Mouse (Mus musculus): ENCODE data around the gene Nipa2. TPM values are rescaled to one million over a fixed set of nuclear protein-coding genes. Genes with fewer than 3 reads are reported as not detected.
"Not testable (repeated sequence)": the region's sequence is repeated elsewhere in the genome, so short reads cannot be mapped to it uniquely, and the experiment has no call there.

Gene Nipa2
- polyA plus RNA-seq, 1 experiment from 2014 or later, result 47.9 TPM

- Histone ChIP-seq H3K36me3 (peaks cover 48% of the 10 kb centered on the region), H3K4me2 (replicated peaks) (no peak overlapping the region), H3K9me3 (no peaks in the 10 kb centered on the region), H3K9ac (no peak overlapping the region), H3K4me3 (no peak overlapping the region), H3K4me1 (no peaks in the 10 kb centered on the region), H3K27ac (no peak overlapping the region), H3K27me3 (no peaks in the 10 kb centered on the region)
- no peak for ATAC-seq (ENCODE audit: insufficient number of reproducible peaks, insufficient read depth, low FRiP score, low TSS enrichment)
- 84% methylated on average over 2 of the region's 2 CpGs for WGBS
Observed at GRCm38 (mm10) chr7:55928649-55929048, 33.6 kb downstream of the Nipa2 start.

GRCm38 (mm10) chr7:55927262-55927661 lies 35.0 kb downstream of the Nipa2 start:
- 93% methylated on average over 4 of the region's 4 CpGs for WGBS
- Histone ChIP-seq H3K27me3 (no peaks in the 10 kb centered on the region), H3K27ac (no peak overlapping the region), H3K9me3 (no peaks in the 10 kb centered on the region), H3K9ac (no peak overlapping the region), H3K4me1 (no peaks in the 10 kb centered on the region), H3K4me2 (replicated peaks) (no peak overlapping the region), H3K4me3 (no peak overlapping the region), H3K36me3 (peaks cover 62% of the 10 kb centered on the region)
- ATAC-seq (ENCODE audit: insufficient number of reproducible peaks, insufficient read depth, low FRiP score, low TSS enrichment), result no peak

- H3K4me3 ChIP-seq; H3K27ac ChIP-seq; H3K27me3 ChIP-seq; H3K9ac ChIP-seq; H3K9me3 ChIP-seq; H3K4me1 ChIP-seq; ATAC-seq (ENCODE audit: insufficient number of reproducible peaks, insufficient read depth, low FRiP score, low TSS enrichment); H3K4me2 ChIP-seq (replicated peaks): not testable (repeated sequence)
- 97% methylated on average over 11 of the region's 11 CpGs for WGBS
- peaks cover 74% of the 10 kb centered on the region for H3K36me3 ChIP-seq
Observed at GRCm38 (mm10) chr7:55918365-55918764, 43.9 kb downstream of the Nipa2 start.

DNA sequence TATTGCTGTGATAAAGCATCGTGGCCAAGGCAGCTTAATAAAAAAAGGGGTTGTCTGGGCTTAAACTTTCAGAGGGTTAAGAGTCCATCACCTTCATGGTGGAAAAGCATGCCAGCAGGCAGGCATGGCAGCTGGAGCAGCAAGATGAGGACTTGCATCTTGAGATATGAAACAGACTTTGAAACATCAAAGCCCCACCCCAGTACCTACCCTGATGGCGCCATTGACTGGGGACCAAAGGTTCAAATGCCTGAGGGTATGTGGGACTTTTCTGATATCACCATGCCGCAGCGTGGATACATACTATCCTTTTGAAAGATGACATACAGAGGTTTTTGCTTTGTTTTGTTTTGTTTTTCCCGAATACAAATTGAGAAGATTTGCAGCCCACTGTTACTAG lies 50.2 kb downstream of the Nipa2 start:
- Histone ChIP-seq H3K4me2 (replicated peaks) (no peak overlapping the region), H3K36me3 (peaks cover 81% of the 10 kb centered on the region), H3K9ac (no peak overlapping the region), H3K27me3 (no peaks in the 10 kb centered on the region), H3K9me3 (no peaks in the 10 kb centered on the region), H3K27ac (no peak overlapping the region), H3K4me1 (no peaks in the 10 kb centered on the region), H3K4me3 (no peak overlapping the region)
- WGBS, result 90% methylated on average over 5 of the region's 5 CpGs
- ATAC-seq (ENCODE audit: insufficient number of reproducible peaks, insufficient read depth, low FRiP score, low TSS enrichment), result no peak

- ATAC-seq (ENCODE audit: insufficient number of reproducible peaks, insufficient read depth, low FRiP score, low TSS enrichment), result no peak
- Histone ChIP-seq H3K27ac (no peak overlapping the region), H3K27me3 (no peaks in the 10 kb centered on the region), H3K4me3 (no peak overlapping the region), H3K4me1 (no peaks in the 10 kb centered on the region), H3K9me3 (no peaks in the 10 kb centered on the region), H3K9ac (no peak overlapping the region), H3K36me3 (peaks cover 75% of the 10 kb centered on the region), H3K4me2 (replicated peaks) (no peak overlapping the region)
- WGBS, result 69% methylated on average over 8 of the region's 8 CpGs
Observed at GRCm38 (mm10) chr7:55911371-55911770, 50.9 kb downstream of the Nipa2 start.

DNA sequence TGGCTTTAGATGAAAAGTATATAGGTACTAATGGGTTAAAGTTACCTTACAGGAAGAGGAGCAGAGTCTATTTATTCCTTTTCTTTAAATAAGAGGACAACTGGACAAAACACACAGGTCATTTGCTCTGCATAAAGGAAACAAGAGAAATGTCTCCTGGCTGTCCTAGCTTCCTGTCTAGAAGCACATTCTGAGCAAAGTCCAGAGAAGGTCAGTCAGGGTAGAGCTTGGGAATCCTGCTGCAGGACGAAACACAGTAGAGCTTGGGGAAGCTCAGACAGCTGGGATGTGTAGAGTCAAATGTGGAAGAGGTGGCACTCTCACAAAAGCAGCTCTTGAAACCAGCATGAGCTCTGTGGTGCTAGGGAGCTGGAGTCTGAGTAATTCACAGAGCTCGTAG lies 51.9 kb downstream of the Nipa2 start:
- no peaks in the 10 kb centered on the region for H3K9me3 ChIP-seq
- no peak overlapping the region for H3K4me3 ChIP-seq
- H3K27me3 ChIP-seq, result no peaks in the 10 kb centered on the region
- 80% methylated on average over 2 of the region's 2 CpGs for WGBS
- peaks cover 77% of the 10 kb centered on the region for H3K36me3 ChIP-seq
- H3K4me1 ChIP-seq, result no peaks in the 10 kb centered on the region
- no peak for ATAC-seq (ENCODE audit: insufficient number of reproducible peaks, insufficient read depth, low FRiP score, low TSS enrichment)
- no peak overlapping the region for H3K27ac ChIP-seq
- H3K9ac ChIP-seq, result no peak overlapping the region
- no peak overlapping the region for H3K4me2 ChIP-seq (replicated peaks)

DNA sequence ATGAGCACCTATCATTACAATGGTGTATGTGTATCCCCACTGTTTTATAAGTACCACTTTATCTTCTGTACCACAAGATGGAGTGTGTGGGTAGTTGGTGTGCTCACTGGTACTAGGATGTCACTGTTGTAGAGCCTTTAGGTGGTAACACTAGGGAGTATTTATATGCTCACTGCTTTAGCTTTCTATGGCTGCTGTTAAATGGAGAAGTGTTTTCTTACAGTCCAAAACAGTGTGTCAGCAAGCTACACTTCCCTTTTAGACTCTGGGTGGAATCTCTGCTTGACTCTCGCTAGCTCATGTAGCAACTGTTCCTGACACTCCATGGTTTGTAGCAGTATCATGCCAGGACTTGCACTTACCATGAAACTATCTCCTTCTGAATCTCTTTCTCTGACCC lies 52.8 kb downstream of the Nipa2 start:
- Histone ChIP-seq H3K4me1 (no peaks in the 10 kb centered on the region), H3K27me3 (no peaks in the 10 kb centered on the region), H3K4me2 (replicated peaks) (no peak overlapping the region), H3K9me3 (no peaks in the 10 kb centered on the region), H3K36me3 (peaks cover 77% of the 10 kb centered on the region), H3K9ac (no peak overlapping the region), H3K4me3 (no peak overlapping the region), H3K27ac (no peak overlapping the region)
- 90% methylated on average over 1 of the region's 1 CpGs for WGBS
- no peak for ATAC-seq (ENCODE audit: insufficient number of reproducible peaks, insufficient read depth, low FRiP score, low TSS enrichment)

DNA sequence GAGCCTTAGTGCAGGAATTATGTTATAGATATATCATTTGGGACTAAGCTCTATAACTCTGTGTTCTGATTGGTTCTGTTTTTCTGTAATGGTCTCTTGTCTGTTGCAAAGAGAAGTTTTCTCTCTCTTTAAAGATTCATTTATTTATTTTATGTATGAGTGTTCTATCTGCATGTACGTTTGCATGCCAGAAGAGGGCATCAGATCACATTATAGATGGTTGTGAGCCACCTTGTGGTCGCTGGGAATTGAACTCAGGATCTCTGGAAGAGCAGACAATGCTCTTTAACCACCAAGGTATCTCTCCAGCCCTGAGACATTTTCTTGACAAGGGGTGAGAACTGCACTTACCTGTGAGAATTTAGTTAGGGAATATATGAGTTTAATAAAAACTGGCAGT lies 56.8 kb downstream of the Nipa2 start:
- no peaks in the 10 kb centered on the region for H3K27me3 ChIP-seq
- H3K36me3 ChIP-seq, result peaks cover 70% of the 10 kb centered on the region
- no peak overlapping the region for H3K4me3 ChIP-seq
- H3K9me3 ChIP-seq, result no peaks in the 10 kb centered on the region
- no peak overlapping the region for H3K27ac ChIP-seq
- no peak for ATAC-seq (ENCODE audit: insufficient number of reproducible peaks, insufficient read depth, low FRiP score, low TSS enrichment)
- WGBS, result 79% methylated on average over 2 of the region's 2 CpGs
- H3K4me2 ChIP-seq (replicated peaks), result no peak overlapping the region
- H3K4me1 ChIP-seq, result no peaks in the 10 kb centered on the region
- no peak overlapping the region for H3K9ac ChIP-seq

DNA sequence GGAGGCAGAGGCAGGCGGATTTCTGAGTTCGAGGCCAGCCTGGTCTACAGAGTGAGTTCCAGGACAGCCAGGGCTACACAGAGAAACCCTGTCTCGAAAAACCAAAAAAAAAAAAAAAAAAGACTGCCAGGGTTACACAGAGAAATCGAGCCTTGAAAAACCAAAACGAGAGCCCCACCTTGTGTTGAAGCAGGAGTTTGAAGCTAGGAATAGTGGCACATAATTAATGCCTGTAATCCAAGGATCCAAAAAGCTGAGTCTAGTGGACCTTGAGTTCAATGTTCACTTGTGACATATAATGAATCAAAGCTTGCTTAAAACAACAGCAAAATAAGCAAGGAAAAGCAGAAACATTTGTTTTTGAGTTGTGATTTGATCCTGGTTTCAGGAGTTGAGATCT lies 58.5 kb downstream of the Nipa2 start:
- 86% methylated on average over 5 of the region's 5 CpGs for WGBS
- H3K36me3 ChIP-seq, result peaks cover 74% of the 10 kb centered on the region
- no peak overlapping the region for H3K4me3 ChIP-seq
- H3K4me2 ChIP-seq (replicated peaks), result no peak overlapping the region
- H3K27me3 ChIP-seq, result no peaks in the 10 kb centered on the region
- no peaks in the 10 kb centered on the region for H3K9me3 ChIP-seq
- H3K4me1 ChIP-seq, result no peaks in the 10 kb centered on the region
- no peak for ATAC-seq (ENCODE audit: insufficient number of reproducible peaks, insufficient read depth, low FRiP score, low TSS enrichment)
- H3K9ac ChIP-seq, result no peak overlapping the region
- no peak overlapping the region for H3K27ac ChIP-seq

DNA sequence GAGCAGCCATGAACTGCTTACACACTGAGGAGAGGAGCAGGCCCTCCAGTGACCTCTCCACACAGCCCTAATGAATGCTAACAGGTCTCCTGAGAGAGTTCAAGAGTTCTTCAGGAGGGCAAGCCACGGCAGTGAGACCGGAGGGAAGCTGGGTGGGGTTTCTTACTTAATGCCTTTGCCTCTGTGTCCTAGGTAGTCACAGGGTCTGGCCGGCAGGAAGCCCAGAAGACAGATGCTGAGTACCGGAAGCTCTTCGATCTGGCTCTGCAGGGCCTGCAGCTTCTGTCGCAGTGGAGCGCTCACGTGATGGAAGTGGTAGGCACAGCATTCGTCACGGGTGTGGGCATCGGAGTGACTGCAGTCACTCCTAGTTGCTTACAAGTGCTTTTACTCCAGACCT lies 70.5 kb downstream of the Nipa2 start:
- peaks cover 59% of the 10 kb centered on the region for H3K36me3 ChIP-seq
- no peaks in the 10 kb centered on the region for H3K27me3 ChIP-seq
- 87% methylated on average over 11 of the region's 11 CpGs for WGBS

DNA sequence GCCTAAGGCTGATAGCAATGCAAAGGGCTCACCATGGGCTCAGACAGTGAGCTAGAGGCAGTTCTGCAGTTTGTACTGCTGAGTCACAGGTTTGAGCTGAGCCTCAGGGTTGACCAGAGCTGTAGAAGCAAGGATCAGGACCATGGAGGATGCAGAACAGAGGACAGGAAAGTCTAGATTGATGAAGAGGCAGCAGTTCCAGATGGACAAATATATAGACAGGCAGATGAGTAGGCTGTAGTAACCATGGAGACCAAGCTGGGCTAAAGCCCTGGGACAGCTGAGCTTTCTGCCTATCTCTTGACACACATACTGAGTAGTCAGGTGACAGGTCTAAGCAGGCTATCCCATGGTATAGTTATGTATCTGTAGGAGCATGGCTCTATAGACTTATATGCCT lies 71.5 kb downstream of the Nipa2 start:
- no peak overlapping the region for H3K4me2 ChIP-seq (replicated peaks)
- no peak overlapping the region for H3K4me3 ChIP-seq
- H3K27ac ChIP-seq, result no peak overlapping the region
- no peaks in the 10 kb centered on the region for H3K9me3 ChIP-seq
- no peaks in the 10 kb centered on the region for H3K27me3 ChIP-seq
- peaks cover 51% of the 10 kb centered on the region for H3K36me3 ChIP-seq
- no peaks in the 10 kb centered on the region for H3K4me1 ChIP-seq
- no peak overlapping the region for H3K9ac ChIP-seq
- ATAC-seq (ENCODE audit: insufficient number of reproducible peaks, insufficient read depth, low FRiP score, low TSS enrichment), result no peak; the same call in 1 of the 2 replicates

More for the DNA sequence above, 70.5 kb downstream of the Nipa2 start:
- no peak overlapping the region for H3K9ac ChIP-seq
- no peak for ATAC-seq (ENCODE audit: insufficient number of reproducible peaks, insufficient read depth, low FRiP score, low TSS enrichment)
- no peaks in the 10 kb centered on the region for H3K4me1 ChIP-seq
- H3K9me3 ChIP-seq, result no peaks in the 10 kb centered on the region
- no peak overlapping the region for H3K4me2 ChIP-seq (replicated peaks)
- H3K27ac ChIP-seq, result no peak overlapping the region
- H3K4me3 ChIP-seq, result no peak overlapping the region

GRCm38 (mm10) chr7:55889996-55890395 lies 72.3 kb downstream of the Nipa2 start:
- no peaks in the 10 kb centered on the region for H3K9me3 ChIP-seq
- no peak overlapping the region for H3K27ac ChIP-seq
- ATAC-seq (ENCODE audit: insufficient number of reproducible peaks, insufficient read depth, low FRiP score, low TSS enrichment), result no peak
- H3K27me3 ChIP-seq, result no peaks in the 10 kb centered on the region
- WGBS, result 89% methylated on average over 4 of the region's 4 CpGs
- no peak overlapping the region for H3K4me2 ChIP-seq (replicated peaks)
- H3K36me3 ChIP-seq, result peaks cover 50% of the 10 kb centered on the region
- no peak overlapping the region for H3K4me3 ChIP-seq
- no peak overlapping the region for H3K9ac ChIP-seq
- no peaks in the 10 kb centered on the region for H3K4me1 ChIP-seq

- Histone ChIP-seq H3K36me3 (peaks cover 41% of the 10 kb centered on the region), H3K4me2 (replicated peaks) (no peak overlapping the region), H3K27me3 (no peaks in the 10 kb centered on the region), H3K9ac (no peak overlapping the region), H3K9me3 (no peaks in the 10 kb centered on the region), H3K4me1 (no peaks in the 10 kb centered on the region), H3K4me3 (no peak overlapping the region), H3K27ac (no peak overlapping the region)
- WGBS, result 89% methylated on average over 4 of the region's 4 CpGs
- ATAC-seq (ENCODE audit: insufficient number of reproducible peaks, insufficient read depth, low FRiP score, low TSS enrichment), result no peak
Observed at GRCm38 (mm10) chr7:55888603-55889002, 73.7 kb downstream of the Nipa2 start.
